Mouse (Mus musculus) thymus, adult 2 months (tissue): Measurements from ENCODE around the gene Tbc1d32.

Source experiments
- CTCF ChIP-seq: fragments of 200-500 bp; IDR thresholded peaks from 2 replicates; pipeline ENCODE4 v1.5.1; 2012; ENCODE audit warnings: mild to moderate bottlenecking, control low read depth, low read length, moderate library complexity, borderline replicate concordance; ENCODE audit not compliant: control insufficient read depth, poor library complexity, insufficient read depth; ENCODE audit errors: extremely low read depth
- POLR2A ChIP-seq: fragments of 200-500 bp; IDR thresholded peaks from 2 replicates; pipeline ENCODE4 v1.6.1; 2012; ENCODE audit warnings: mild to moderate bottlenecking, low read length, control low read depth, moderate library complexity; ENCODE audit not compliant: control insufficient read depth, poor library complexity, insufficient read depth; ENCODE audit errors: extremely low read depth

GRCm38 (mm10) chr10:56206802-56207404, 21.6 kb downstream of the Tbc1d32 start:
- TF ChIP-seq CTCF: no peak
- TF ChIP-seq POLR2A: no peak
